Mouse (Mus musculus) frontal cortex, postnatal 36 days (tissue): ENCODE measurements at regions not wholly inside any gene's neighbourhood (a gene's known extent, or its start where the extent isn't known, plus 50 kb on each side); places are given as distances from the start of the nearest gene placed in this dataset.
A peak's percentile ranks its signal among the peaks of the same experiment; 100 is the strongest.

ENCODE experiments used
- DNase-seq, 2 experiments: peaks; one replicate each; pipeline ENCODE4 v3.0.0; 2022; ENCODE audit warnings: low spot score in 2 of 2

GRCm38 (mm10) chr10:6053207-6053606 is 131.0 kb upstream of the Rgs17 start:
- no peak for DNase-seq

GRCm38 (mm10) chr10:6043358-6043757 is 121.2 kb upstream of the Rgs17 start:
- no peak for DNase-seq

- no peak for DNase-seq
These were observed 117.6 kb upstream of the Rgs17 start for GRCm38 (mm10) chr10:6039771-6040170.

GRCm38 (mm10) chr10:6035792-6036487 is 113.7 kb upstream of the Rgs17 start:
- peak; percentile 85 to 87 for DNase-seq

- DNase-seq = no peak
These were observed 110.3 kb upstream of the Rgs17 start for GRCm38 (mm10) chr10:6032469-6032868.

- DNase-seq = no peak
These were observed 105.4 kb upstream of the Rgs17 start for GRCm38 (mm10) chr10:6027551-6027950.

GRCm38 (mm10) chr10:6026317-6026716 is 104.1 kb upstream of the Rgs17 start:
- no peak for DNase-seq

- DNase-seq = no peak
These were observed 100.5 kb upstream of the Rgs17 start for GRCm38 (mm10) chr10:6022609-6023283.

GRCm38 (mm10) chr10:6020944-6021684 is 98.9 kb upstream of the Rgs17 start:
- no peak for DNase-seq

GRCm38 (mm10) chr10:6013743-6014142 is 91.5 kb upstream of the Rgs17 start:
- DNase-seq = no peak

- DNase-seq = peak in 1 of 2 experiments; percentile 20
These were observed 89.3 kb upstream of the Rgs17 start for GRCm38 (mm10) chr10:6011541-6011940.

GRCm38 (mm10) chr10:6011029-6011428 is 88.8 kb upstream of the Rgs17 start:
- no peak for DNase-seq

- peak; percentile 5 to 9 for DNase-seq
These were observed 85.2 kb upstream of the Rgs17 start for GRCm38 (mm10) chr10:6007238-6007972.

- no peak for DNase-seq
These were observed 59.2 kb upstream of the Rgs17 start for GRCm38 (mm10) chr10:5981433-5981832.

GRCm38 (mm10) chr10:5978534-5978933 is 56.3 kb upstream of the Rgs17 start:
- DNase-seq = no peak
